Mouse (Mus musculus) C2C12 (cell line): Measurements from ENCODE around the gene Cabin1. TPM values are rescaled to one million over a fixed set of nuclear protein-coding genes. Genes with fewer than 3 reads are reported as not detected.
"Not testable (repeated sequence)": the region's sequence is repeated elsewhere in the genome, so short reads cannot be mapped to it uniquely, and the experiment has no call there.

ENCODE experiments used
- H3K27me3 ChIP-seq: one replicate; pipeline ENCODE4 v1.6.1; 2011; ENCODE audit not compliant: control insufficient read depth, insufficient read depth, insufficient read length
- H3K36me3 ChIP-seq: one replicate; pipeline ENCODE4 v1.6.1; 2011; ENCODE audit not compliant: control insufficient read depth, insufficient read depth
- H3K4me3 ChIP-seq: one replicate; pipeline ENCODE4 v1.5.1; 2011; ENCODE audit warnings: mild to moderate bottlenecking, control low read depth; ENCODE audit not compliant: poor library complexity, insufficient read depth, severe bottlenecking
- H3K79me2 ChIP-seq: one replicate; pipeline ENCODE4 v1.6.1; 2011; ENCODE audit not compliant: control insufficient read depth, insufficient read depth
- H3K79me3 ChIP-seq: one replicate; pipeline ENCODE4 v1.6.1; 2011; ENCODE audit warnings: low read depth, control low read depth
- H3ac ChIP-seq: one replicate; pipeline ENCODE3; 2011; ENCODE audit warnings: low read depth; ENCODE audit not compliant: control insufficient read depth, insufficient read length
- CEBPB ChIP-seq: IDR thresholded peaks from one replicate; pipeline ENCODE4 v1.6.1; 2011; ENCODE audit warnings: low read depth, mild to moderate bottlenecking, control low read depth, moderate library complexity
- CTCF ChIP-seq: IDR thresholded peaks from one replicate; pipeline ENCODE4 v1.5.1; 2011; ENCODE audit not compliant: control insufficient read depth, insufficient read depth, insufficient read length
- FOSL1 ChIP-seq: IDR thresholded peaks from one replicate; pipeline ENCODE4 v1.8.0; 2011; ENCODE audit warnings: mild to moderate bottlenecking, low read length; ENCODE audit not compliant: poor library complexity, insufficient read depth, severe bottlenecking
- MAX ChIP-seq: IDR thresholded peaks from one replicate; pipeline ENCODE4 v1.6.1; 2011; ENCODE audit warnings: mild to moderate bottlenecking, control low read depth
- MYOD1 ChIP-seq: IDR thresholded peaks from one replicate; pipeline ENCODE4 v1.6.1; 2011; ENCODE audit warnings: low read depth; ENCODE audit not compliant: control insufficient read depth, insufficient read length
- MYOG ChIP-seq: IDR thresholded peaks from one replicate; pipeline ENCODE4 v1.6.1; 2011; ENCODE audit not compliant: control insufficient read depth, insufficient read length; ENCODE audit errors: extremely low read depth
- USF1 ChIP-seq: IDR thresholded peaks from one replicate; pipeline ENCODE4 v1.6.1; 2011; ENCODE audit warnings: low read depth, mild to moderate bottlenecking, control low read depth, moderate library complexity
- polyA plus RNA-seq: library from polyadenylated mRNA; unstranded; fragments of >200 nt; fragmentation: generic; extraction: Trizol; gene quantifications from one replicate; pipeline ENCODE4 v1.2.1, GENCODE M21; 2012; ENCODE audit warnings: missing spikeins

Cabin1 gene
- polyA plus RNA-seq, 1 experiment = 24.5 TPM

GRCm38 (mm10) chr10:75774587-75774986 is 10.4 kb upstream of the Cabin1 start:
- Histone ChIP-seq H3K36me3 (no peaks in the 10 kb centered on the region), H3ac (no peak overlapping the region), H3K27me3 (peaks cover 11% of the 10 kb centered on the region), H3K4me3 (no peak overlapping the region), H3K79me3 (no peaks in the 10 kb centered on the region), H3K79me2 (no peaks in the 10 kb centered on the region)
- TF ChIP-seq FOSL1 (no peak), MYOG (no peak), MYOD1 (no peak), USF1 (no peak), CTCF (no peak), CEBPB (no peak), MAX (no peak)

- Histone ChIP-seq H3K79me3 (no peaks in the 10 kb centered on the region), H3K4me3 (no peak overlapping the region)
- no peak for TF ChIP-seq MYOG
Observed at GRCm38 (mm10) chr10:75774102-75774501, 10.0 kb upstream of the Cabin1 start.

GRCm38 (mm10) chr10:75772795-75773664 is 8.9 kb upstream of the Cabin1 start, which contains the start of gene Ddt:
Gene Ddt (minus strand): TSS chr10:75773414.
- Histone ChIP-seq H3K79me3 (no peaks in the 10 kb centered on the region), H3K79me2 (no peaks in the 10 kb centered on the region), H3ac (peak within 1 kb of the TSS; percentile 77), H3K36me3 (no peaks in the 10 kb centered on the region), H3K4me3 (peak within 1 kb of the TSS; percentile 63), H3K27me3 (peaks cover 6% of the 10 kb centered on the region)
- TF ChIP-seq MYOG (no peak), MYOD1 (no peak), MAX (peak; percentile 18), USF1 (peak; percentile 94), CTCF (peak; percentile 24), FOSL1 (no peak), CEBPB (no peak)

More at GRCm38 (mm10) chr10:75774102-75774501, 10.0 kb upstream of the Cabin1 start:
- Histone ChIP-seq H3K27me3 (peaks cover 6% of the 10 kb centered on the region), H3ac (no peak overlapping the region), H3K79me2 (no peaks in the 10 kb centered on the region), H3K36me3 (no peaks in the 10 kb centered on the region)

GRCm38 (mm10) chr10:75767756-75768155 is 3.6 kb upstream of the Cabin1 start:
- H3K79me2 ChIP-seq = peaks cover 14% of the 10 kb centered on the region
- not testable (repeated sequence) for H3ac ChIP-seq, H3K4me3 ChIP-seq, H3K36me3 ChIP-seq, H3K27me3 ChIP-seq
- H3K79me3 ChIP-seq = peaks cover 11% of the 10 kb centered on the region

GRCm38 (mm10) chr10:75766856-75767255 is 2.7 kb upstream of the Cabin1 start:
- H3K4me3 ChIP-seq = no peak overlapping the region
- no peaks in the 10 kb centered on the region for H3K27me3 ChIP-seq
- H3K79me3 ChIP-seq = peaks cover 20% of the 10 kb centered on the region
- TF ChIP-seq USF1 (no peak), FOSL1 (no peak), CEBPB (no peak), MAX (no peak), CTCF (no peak), MYOG (no peak), MYOD1 (no peak)
- H3ac ChIP-seq = no peak overlapping the region
- peaks cover 3% of the 10 kb centered on the region for H3K36me3 ChIP-seq
- H3K79me2 ChIP-seq = peaks cover 23% of the 10 kb centered on the region
